Comparison of ENCODE assay signal across 17 mouse cellular contexts in genomic region chr8:80899364-80899763, GRCm38 (mm10). TPM values are rescaled to one million over a fixed set of nuclear protein-coding genes. Genes with fewer than 3 reads are reported as not detected.
"Had no signal": no experiment of that assay in that cellular context is flagged by ENCODE, and none has a peak within 500 bp of the region (broad histone marks: within the 10 kb centered on the region; RNA-seq: fewer than 3 reads in every experiment).

No protein-coding gene starts in this region.

- H3K27me3 ChIP-seq: lung, embryonic 15.5 days; midbrain, embryonic 12.5 days; neural tube, embryonic 12.5 days; stomach, embryonic 15.5 days had no signal

- DNase-seq: liver, postnatal 0 days; lung, adult 2 months; lung, postnatal 14 days; lung, postnatal 36 days; midbrain, embryonic 14.5 days; right cerebral cortex, postnatal 14 days; thymus, adult 2 months; thymus, postnatal 25 days; thymus, postnatal 4 days had no signal

- H3K36me3 ChIP-seq: lung, embryonic 15.5 days; midbrain, embryonic 12.5 days; neural tube, embryonic 12.5 days; stomach, embryonic 15.5 days had no signal

- H3K27ac ChIP-seq: lung, embryonic 15.5 days; macrophage; midbrain, embryonic 12.5 days; neural tube, embryonic 12.5 days; stomach, embryonic 15.5 days; stomach, postnatal 0 days had no signal

- H3K4me1 ChIP-seq: midbrain, embryonic 12.5 days; neural tube, embryonic 12.5 days had no signal

- H3K4me2 ChIP-seq: lung, embryonic 15.5 days; midbrain, embryonic 12.5 days; neural tube, embryonic 12.5 days; stomach, embryonic 15.5 days had no signal

- ATAC-seq: liver, postnatal 0 days had no signal

- H3K4me3 ChIP-seq: lung, embryonic 15.5 days; megakaryocyte, embryonic 14.5 days; midbrain, embryonic 12.5 days; neural tube, embryonic 12.5 days; stomach, embryonic 15.5 days had no signal

- H3K9ac ChIP-seq: liver, postnatal 0 days; lung, embryonic 15.5 days; midbrain, embryonic 12.5 days; neural tube, embryonic 12.5 days; stomach, embryonic 15.5 days had no signal

- H3K9me3 ChIP-seq: lung, embryonic 15.5 days; megakaryocyte, embryonic 14.5 days; midbrain, embryonic 12.5 days; neural tube, embryonic 12.5 days; stomach, embryonic 15.5 days had no signal

RNA-seq across cellular contexts. Expression of gene Gab1, which starts 19.0 kb away (rescaled TPM):
- total RNA-seq: monocyte, adult 5-6 weeks had no signal
